Mouse (Mus musculus) cerebellum, adult 18-20 months (tissue): ENCODE measurements around the gene C530025M09Rik.

Experiments
- DNase-seq, 2 experiments: peaks; one replicate each; pipeline ENCODE4 v3.0.0; 2021

The C530025M09Rik gene

DNA sequence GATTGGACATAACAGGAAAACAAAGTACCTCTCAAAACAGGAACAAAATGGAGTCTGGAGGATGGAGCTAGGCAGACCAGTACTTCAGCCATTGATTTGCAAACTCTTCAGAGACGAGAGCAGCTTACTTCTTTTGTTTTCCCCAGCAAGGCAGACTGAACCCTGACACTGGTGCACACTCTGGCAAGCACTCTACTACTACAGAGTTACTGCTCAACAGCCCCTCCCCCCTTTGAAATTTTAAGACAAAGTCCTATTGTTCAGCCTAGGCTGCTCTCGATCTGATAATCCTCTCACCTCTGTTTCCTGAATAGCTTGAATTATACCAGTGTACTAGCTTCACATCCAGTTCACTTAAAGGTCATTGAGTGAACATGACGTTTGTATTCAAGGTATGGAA, 32.4 kb downstream of the C530025M09Rik start:
- DNase-seq = no peak
